Mouse (Mus musculus): Measurements from ENCODE around the gene Dpp8. TPM values are rescaled to one million over a fixed set of nuclear protein-coding genes. Genes with fewer than 3 reads are reported as not detected.
"Not testable (repeated sequence)": the region's sequence is repeated elsewhere in the genome, so short reads cannot be mapped to it uniquely, and the experiment has no call there.

The Dpp8 gene
- total RNA-seq, 4 experiments from 2014 or later = 144 to 176 (median 162) TPM

GRCm38 (mm10) chr9:65021887-65022579 lies 10.2 kb upstream of the Dpp8 start:
- DNase-seq (ENCODE audit: low spot score in 2 of 2) = no peak

- DNase-seq (ENCODE audit: low spot score in 2 of 2) = no peak
These were observed 9.6 kb upstream of the Dpp8 start for GRCm38 (mm10) chr9:65022580-65023135.

- DNase-seq (ENCODE audit: low spot score in 2 of 2) = no peak
These were observed 8.8 kb upstream of the Dpp8 start for GRCm38 (mm10) chr9:65023447-65023846.

GRCm38 (mm10) chr9:65027241-65027640 lies 5.0 kb upstream of the Dpp8 start:
- DNase-seq (ENCODE audit: low spot score in 2 of 2) = no peak

GRCm38 (mm10) chr9:65028313-65028712 lies 3.9 kb upstream of the Dpp8 start:
- no peak for DNase-seq (ENCODE audit: low spot score in 2 of 2)

GRCm38 (mm10) chr9:65031355-65031754 lies 859 bp upstream of the Dpp8 start:
- not testable (repeated sequence) for DNase-seq (ENCODE audit: low spot score in 2 of 2)

- DNase-seq (ENCODE audit: low spot score in 2 of 2) = no peak
These were observed 333 bp upstream of the Dpp8 start for GRCm38 (mm10) chr9:65031894-65032268.

GRCm38 (mm10) chr9:65036456-65036855 lies 4.2 kb downstream of the Dpp8 start:
- no peak for DNase-seq (ENCODE audit: low spot score in 2 of 2)

- DNase-seq (ENCODE audit: low spot score in 2 of 2) = no peak
These were observed 4.6 kb downstream of the Dpp8 start for GRCm38 (mm10) chr9:65036861-65037260.

- DNase-seq (ENCODE audit: low spot score in 2 of 2) = no peak
These were observed 9.2 kb downstream of the Dpp8 start for GRCm38 (mm10) chr9:65041430-65041829.

- DNase-seq (ENCODE audit: low spot score in 2 of 2) = no peak
These were observed 14.8 kb downstream of the Dpp8 start for GRCm38 (mm10) chr9:65046993-65047392.

GRCm38 (mm10) chr9:65049422-65049821 lies 17.2 kb downstream of the Dpp8 start:
- DNase-seq (ENCODE audit: low spot score in 2 of 2) = no peak

GRCm38 (mm10) chr9:65050981-65051380 lies 18.8 kb downstream of the Dpp8 start:
- no peak for DNase-seq (ENCODE audit: low spot score in 2 of 2)

- no peak for DNase-seq (ENCODE audit: low spot score in 2 of 2)
These were observed 32.0 kb downstream of the Dpp8 start for GRCm38 (mm10) chr9:65064251-65064650.

- no peak for DNase-seq (ENCODE audit: low spot score in 2 of 2)
These were observed 38.4 kb downstream of the Dpp8 start for GRCm38 (mm10) chr9:65070587-65070986.

- no peak for DNase-seq (ENCODE audit: low spot score in 2 of 2)
These were observed 41.3 kb downstream of the Dpp8 start for GRCm38 (mm10) chr9:65073555-65073954.

- no peak for DNase-seq (ENCODE audit: low spot score in 2 of 2)
These were observed 42.0 kb downstream of the Dpp8 start for GRCm38 (mm10) chr9:65074251-65074650.

- no peak for DNase-seq (ENCODE audit: low spot score in 2 of 2)
These were observed 42.8 kb downstream of the Dpp8 start for GRCm38 (mm10) chr9:65074855-65075493.

- DNase-seq (ENCODE audit: low spot score in 2 of 2) = no peak
These were observed 45.3 kb downstream of the Dpp8 start for GRCm38 (mm10) chr9:65077536-65077935.

- not testable (repeated sequence) for DNase-seq (ENCODE audit: low spot score in 2 of 2)
These were observed 47.9 kb downstream of the Dpp8 start for GRCm38 (mm10) chr9:65080141-65080540.

- DNase-seq (ENCODE audit: low spot score in 2 of 2) = no peak
These were observed 51.0 kb downstream of the Dpp8 start for GRCm38 (mm10) chr9:65083075-65083765.

GRCm38 (mm10) chr9:65084198-65084807 lies 52.1 kb downstream of the Dpp8 start:
- no peak for DNase-seq (ENCODE audit: low spot score in 2 of 2)
